ENCODE assay signal across 23 mouse cellular contexts in genomic region chr4:107098375-107098774, GRCm38 (mm10). TPM values are rescaled to one million over a fixed set of nuclear protein-coding genes. Genes with fewer than 3 reads are reported as not detected.
"Had no signal": no experiment of that assay in that cellular context is flagged by ENCODE, and none has a peak within 500 bp of the region (broad histone marks: within the 10 kb centered on the region; RNA-seq: fewer than 3 reads in every experiment).

No protein-coding gene starts in this region.

- H3K4me3 ChIP-seq: midbrain, embryonic 12.5 days; myocyte; neural tube, embryonic 13.5 days; neural tube, embryonic 15.5 days; stomach, embryonic 15.5 days had no signal

- H3K9ac ChIP-seq: lung, embryonic 14.5 days; midbrain, embryonic 12.5 days; neural tube, embryonic 13.5 days; neural tube, embryonic 15.5 days; stomach, embryonic 15.5 days had no signal

- DNase-seq: lung, adult 18-20 months; lung, embryonic 14.5 days; lung, postnatal 10 days; lung, postnatal 4 days; midbrain, embryonic 14.5 days; retina, postnatal 1 day; right cerebral cortex, adult 18-20 months; right cerebral cortex, postnatal 25 days; thymus, adult 2 months; thymus, postnatal 25 days had no signal

- H3K27ac ChIP-seq: neural tube, embryonic 15.5 days; stomach, embryonic 15.5 days; stomach, postnatal 0 days had no signal

- H3K4me2 ChIP-seq: lung, embryonic 14.5 days; midbrain, embryonic 12.5 days; neural tube, embryonic 13.5 days; neural tube, embryonic 15.5 days had no signal

- ATAC-seq: midbrain, embryonic 16.5 days had no signal

- H3K36me3 ChIP-seq: midbrain, embryonic 12.5 days; neural tube, embryonic 13.5 days; neural tube, embryonic 15.5 days; stomach, embryonic 15.5 days had no signal

- H3K9me3 ChIP-seq: midbrain, embryonic 12.5 days; neural tube, embryonic 13.5 days; neural tube, embryonic 15.5 days; stomach, embryonic 15.5 days had no signal

- H3K27me3 ChIP-seq: midbrain, embryonic 12.5 days; neural tube, embryonic 13.5 days; neural tube, embryonic 15.5 days; stomach, embryonic 15.5 days had no signal

RNA-seq across cellular contexts. Expression of gene Cdcp2, which starts 1.7 kb away (rescaled TPM):
- total RNA-seq: megakaryocyte, adult 5-6 weeks; megakaryocyte-erythroid progenitor cell, adult 5-6 weeks had no signal
- polyA plus RNA-seq: lung, embryonic 14.5 days; lung, embryonic 16.5 days; midbrain, embryonic 14.5 days; midbrain, embryonic 16.5 days; myocyte; neural tube, embryonic 13.5 days; neural tube, embryonic 15.5 days; spleen, adult 2 months; stomach, embryonic 15.5 days; stomach, postnatal 0 days; testis, adult 2 months; urinary bladder, adult 2 months had no signal
